ENCODE assay signal across 12 mouse cellular contexts in the genomic region with DNA sequence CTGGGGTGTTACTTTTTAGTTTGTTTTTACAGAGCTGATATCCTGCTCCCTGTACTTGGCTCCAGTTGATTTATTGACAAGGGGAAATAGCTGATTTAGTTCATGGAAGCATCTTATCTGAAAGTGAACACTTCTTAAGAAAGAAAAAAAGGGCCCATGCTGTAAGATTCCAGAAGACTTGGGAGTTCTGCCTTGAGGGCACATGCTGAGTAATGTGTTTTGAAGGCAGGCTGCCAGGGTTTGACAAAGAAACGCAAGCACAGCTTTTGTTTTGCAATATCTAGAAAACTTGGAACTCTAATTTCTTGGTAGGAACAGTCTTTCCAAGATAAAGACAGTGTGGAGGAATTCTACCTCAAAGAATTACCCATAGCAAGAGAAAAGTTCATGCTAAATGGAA.
DNase-seq lines count a peak whose midpoint lies in the region; ATAC-seq and TF ChIP-seq lines count a peak whose summit lies in the region.
"Had no signal": no experiment of that assay in that cellular context is flagged by ENCODE, and none has a peak within 500 bp of the region (broad histone marks: within the 10 kb centered on the region; RNA-seq: fewer than 3 reads in every experiment).

No protein-coding gene starts in this region.

- H3K9ac ChIP-seq in kidney, embryonic 16.5 days (replicated peaks; ENCODE audit: low read length) = no peak overlapping the region
- H3K9ac ChIP-seq in liver, postnatal 0 days (replicated peaks) = no peak overlapping the region
- H3K9ac ChIP-seq: heart, embryonic 15.5 days; intestine, embryonic 15.5 days; stomach, embryonic 15.5 days had no signal

- WGBS in kidney, embryonic 16.5 days = 50% methylated on average over 1 of the region's 1 CpGs
- 75% methylated on average over 1 of the region's 1 CpGs for WGBS in liver, postnatal 0 days (ENCODE audit: insufficient replicate concordance)

- H3K4me1 ChIP-seq in kidney, embryonic 16.5 days (ENCODE audit: insufficient read depth, low read length) = peaks cover 14% of the 10 kb centered on the region
- no peaks in the 10 kb centered on the region for H3K4me1 ChIP-seq in liver, postnatal 0 days (ENCODE audit: insufficient read depth)
- H3K4me1 ChIP-seq: heart, embryonic 15.5 days; intestine, embryonic 15.5 days; stomach, embryonic 15.5 days had no signal

- intact Hi-C loops in heart, postnatal 36 days (cut with DNase I) = no loop called here

- no peak overlapping the region for H3K4me2 ChIP-seq in kidney, embryonic 16.5 days (replicated peaks; ENCODE audit: low read depth, low read length)
- no peak overlapping the region for H3K4me2 ChIP-seq in liver, postnatal 0 days (ENCODE audit: low read depth, low read length)
- H3K4me2 ChIP-seq: heart, embryonic 15.5 days; intestine, embryonic 15.5 days; stomach, embryonic 15.5 days had no signal

- H3K27ac ChIP-seq in kidney, embryonic 16.5 days (ENCODE audit: low read length) = no peak overlapping the region; the same call in 1 of the 2 replicates
- no peak overlapping the region for H3K27ac ChIP-seq in liver, postnatal 0 days (ENCODE audit: low read depth)
- H3K27ac ChIP-seq: forebrain, embryonic 10.5 days; heart, embryonic 15.5 days; intestine, embryonic 15.5 days; stomach, embryonic 15.5 days had no signal

- no peak; the same call in 1 of the 2 replicates for ATAC-seq in kidney, embryonic 16.5 days (ENCODE audit: low FRiP score, low TSS enrichment)
- no peak for ATAC-seq in liver, postnatal 0 days
- ATAC-seq: activated CD4-positive, CD25-positive, alpha-beta regulatory T cell, adult 4 months; intestine, embryonic 15.5 days had no signal

- no peak overlapping the region for H3K4me3 ChIP-seq in kidney, embryonic 16.5 days (ENCODE audit: low read length)
- H3K4me3 ChIP-seq in liver, postnatal 0 days (ENCODE audit: low read depth, low read length) = no peak overlapping the region
- H3K4me3 ChIP-seq: forebrain, embryonic 10.5 days; heart, embryonic 15.5 days; intestine, embryonic 15.5 days; stomach, embryonic 15.5 days had no signal

- no peaks in the 10 kb centered on the region for H3K36me3 ChIP-seq in kidney, embryonic 16.5 days (ENCODE audit: insufficient read depth, low read length)
- H3K36me3 ChIP-seq in liver, postnatal 0 days (replicated peaks; ENCODE audit: insufficient read depth, low read length) = no peaks in the 10 kb centered on the region
- H3K36me3 ChIP-seq: forebrain, embryonic 10.5 days; heart, embryonic 15.5 days; intestine, embryonic 15.5 days; stomach, embryonic 15.5 days had no signal

- TF ChIP-seq EP300 in liver, postnatal 0 days (IDR thresholded peaks at IDR 0.05; ENCODE audit: low read depth) = no peak

- H3K9me3 ChIP-seq in kidney, embryonic 16.5 days (ENCODE audit: low read length) = no peaks in the 10 kb centered on the region
- no peaks in the 10 kb centered on the region for H3K9me3 ChIP-seq in liver, postnatal 0 days (ENCODE audit: low read length)
- H3K9me3 ChIP-seq: forebrain, embryonic 10.5 days; heart, embryonic 15.5 days; intestine, embryonic 15.5 days; stomach, embryonic 15.5 days had no signal

- peak; percentile 36 for DNase-seq in kidney, adult 18-20 months
- DNase-seq in adrenal gland, postnatal 14 days = peak; percentile 42
- peak; percentile 18 to 30 for DNase-seq in heart, postnatal 36 days
- DNase-seq in lung, postnatal 36 days = peak; percentile 37
- no peak for DNase-seq in left cerebral cortex, adult 8-10 months (ENCODE audit: low spot score in 2 of 2)
- DNase-seq in liver, postnatal 0 days = no peak

- no peak for TF ChIP-seq CTCF in liver, postnatal 0 days (IDR thresholded peaks at IDR 0.05; ENCODE audit: low read depth)

- H3K27me3 ChIP-seq in kidney, embryonic 16.5 days (ENCODE audit: insufficient read depth, low read length) = no peaks in the 10 kb centered on the region
- H3K27me3 ChIP-seq in liver, postnatal 0 days (ENCODE audit: insufficient read depth, low read length) = no peaks in the 10 kb centered on the region
- H3K27me3 ChIP-seq: heart, embryonic 15.5 days; intestine, embryonic 15.5 days; stomach, embryonic 15.5 days had no signal

Comparison
In these comparisons a context has a peak if more than half of its experiments do, and no peak if none do; other contexts are left out.
1. DNase-seq: peak in kidney, adult 18-20 months (single experiment), adrenal gland, postnatal 14 days (single experiment), heart, postnatal 36 days (2 of 2) and lung, postnatal 36 days (single experiment); none in left cerebral cortex, adult 8-10 months (0 of 2) and liver, postnatal 0 days (single experiment).